Mouse (Mus musculus) heart, embryonic 10.5 days (tissue): ENCODE measurements at regions not wholly inside any gene's neighbourhood (a gene's known extent, or its start where the extent isn't known, plus 50 kb on each side); places are given as distances from the start of the nearest gene placed in this dataset.
"Not testable (repeated sequence)": the region's sequence is repeated elsewhere in the genome, so short reads cannot be mapped to it uniquely, and the experiment has no call there.

Source experiments
- DNase-seq: peaks from one replicate; pipeline ENCODE4 v3.0.0-alpha.2; 2017; ENCODE audit warnings: low spot score
- H3K27ac ChIP-seq: fragments of 300-500 bp; sonication (generic); 2 replicates; pipeline ENCODE4 v1.5.1; 2016; ENCODE audit warnings: mild to moderate bottlenecking
- H3K27me3 ChIP-seq: fragments of 300-500 bp; sonication (generic); 2 replicates; pipeline ENCODE4 v1.6.1; 2016; ENCODE audit warnings: mild to moderate bottlenecking; ENCODE audit not compliant: poor library complexity, insufficient read depth, severe bottlenecking
- H3K36me3 ChIP-seq: fragments of 300-500 bp; sonication (generic); 2 replicates; pipeline ENCODE4 v1.6.1; 2016; ENCODE audit warnings: mild to moderate bottlenecking, moderate library complexity
- H3K4me1 ChIP-seq: fragments of 300-500 bp; sonication (generic); 2 replicates; pipeline ENCODE4 v1.6.1; 2016; ENCODE audit warnings: mild to moderate bottlenecking
- H3K4me3 ChIP-seq: fragments of 300-500 bp; sonication (generic); 2 replicates; pipeline ENCODE4 v1.5.1; 2016; ENCODE audit warnings: mild to moderate bottlenecking, moderate library complexity
- H3K9me3 ChIP-seq: fragments of 300-500 bp; sonication (generic); 2 replicates; pipeline ENCODE4 v1.6.1; 2016; ENCODE audit warnings: mild to moderate bottlenecking, moderate library complexity
- WGBS: fragments of 180-500 bp; shearing (Covaris S2); methylation state at CpG from one replicate; pipeline ENCODE4 v1.1.7; 2016; 5-methylcytosine and 5-hydroxymethylcytosine counted together

DNA sequence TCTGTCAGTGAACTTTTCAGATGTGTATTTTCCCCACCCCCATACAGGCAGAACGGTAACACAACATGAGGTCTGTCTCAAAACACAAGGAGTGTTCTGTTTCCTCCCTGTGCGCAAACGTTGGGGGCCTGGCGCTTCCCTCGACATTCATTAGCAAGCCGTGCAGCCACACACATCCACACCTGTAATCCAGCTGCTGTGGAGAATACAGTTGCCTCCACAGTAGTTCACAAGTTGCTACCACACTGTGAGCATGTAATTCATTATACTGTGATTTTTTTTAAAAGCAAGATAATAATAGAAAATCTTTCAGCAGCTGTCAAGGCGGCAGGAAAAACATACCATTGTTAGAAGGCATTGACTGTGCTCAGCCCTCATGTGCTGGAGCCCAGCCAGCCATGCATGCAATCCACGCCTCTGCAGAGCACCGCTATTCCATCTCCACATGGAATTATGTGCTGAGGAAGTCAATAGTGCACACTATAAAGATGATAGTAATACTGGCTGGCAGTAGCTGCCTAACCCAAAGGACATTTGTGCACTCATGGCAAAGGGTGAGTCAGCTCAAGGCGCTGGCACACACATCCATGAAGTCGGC lies 586.1 kb upstream of the Sox11 start:
- no peak overlapping the region for H3K27ac ChIP-seq
- no peaks in the 10 kb centered on the region for H3K36me3 ChIP-seq
- H3K27me3 ChIP-seq, result no peaks in the 10 kb centered on the region
- no peak overlapping the region for H3K4me3 ChIP-seq
- peaks cover 18% of the 10 kb centered on the region for H3K4me1 ChIP-seq
- 74% methylated on average over 11 of the region's 11 CpGs for WGBS
- no peak for DNase-seq
- no peaks in the 10 kb centered on the region for H3K9me3 ChIP-seq

DNA sequence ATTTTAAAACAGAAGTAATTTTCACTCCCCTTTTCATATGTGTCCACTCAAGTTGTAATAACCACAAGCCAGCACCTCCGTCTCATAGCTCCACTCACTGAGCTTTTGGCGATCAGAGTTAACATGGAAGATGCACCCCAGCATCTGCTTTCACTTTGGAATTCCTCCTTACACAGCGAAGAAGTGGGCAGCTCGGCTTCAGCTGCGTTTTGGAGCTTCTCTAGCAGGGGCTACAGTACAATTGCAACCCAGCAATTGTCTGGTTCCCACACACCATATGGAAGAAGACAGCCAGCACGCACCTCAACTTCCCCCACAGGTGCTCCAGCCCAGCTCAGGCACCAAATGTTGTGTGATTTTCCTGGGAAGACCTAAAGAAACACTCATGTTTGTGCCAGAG lies 584.4 kb upstream of the Sox11 start:
- no peaks in the 10 kb centered on the region for H3K27me3 ChIP-seq
- H3K9me3 ChIP-seq, result no peaks in the 10 kb centered on the region
- H3K4me3 ChIP-seq, result no peak overlapping the region
- DNase-seq, result no peak
- no peak overlapping the region for H3K27ac ChIP-seq
- H3K36me3 ChIP-seq, result no peaks in the 10 kb centered on the region
- WGBS, result 85% methylated on average over 6 of the region's 6 CpGs
- peaks cover under 1% of the 10 kb centered on the region; the same call in 1 of the 2 replicates for H3K4me1 ChIP-seq

DNA sequence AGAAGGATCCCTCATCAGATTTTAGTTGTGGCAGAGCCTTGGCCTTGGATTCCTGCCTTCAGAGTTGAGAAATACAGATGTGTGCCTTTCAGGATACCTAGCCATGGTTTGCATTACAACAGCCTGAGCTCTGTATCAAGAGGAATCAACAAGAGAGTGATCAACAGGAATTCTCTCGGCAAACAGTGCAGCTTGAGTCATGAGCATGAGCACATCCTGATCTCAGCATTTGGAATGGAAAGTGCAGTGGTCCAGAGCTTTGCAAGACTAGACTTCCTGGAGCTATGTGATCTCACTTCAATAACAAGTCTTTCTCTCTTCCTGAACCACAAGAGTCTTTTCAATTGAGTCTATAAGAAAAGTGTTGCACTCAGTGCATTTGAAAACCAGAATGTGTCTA lies 578.2 kb upstream of the Sox11 start:
- Histone ChIP-seq H3K36me3 (no peaks in the 10 kb centered on the region), H3K27me3 (no peaks in the 10 kb centered on the region), H3K4me1 (no peaks in the 10 kb centered on the region), H3K27ac (no peak overlapping the region), H3K9me3 (no peaks in the 10 kb centered on the region), H3K4me3 (no peak overlapping the region)
- DNase-seq, result no peak
- 68% methylated on average over 1 of the region's 1 CpGs for WGBS

DNA sequence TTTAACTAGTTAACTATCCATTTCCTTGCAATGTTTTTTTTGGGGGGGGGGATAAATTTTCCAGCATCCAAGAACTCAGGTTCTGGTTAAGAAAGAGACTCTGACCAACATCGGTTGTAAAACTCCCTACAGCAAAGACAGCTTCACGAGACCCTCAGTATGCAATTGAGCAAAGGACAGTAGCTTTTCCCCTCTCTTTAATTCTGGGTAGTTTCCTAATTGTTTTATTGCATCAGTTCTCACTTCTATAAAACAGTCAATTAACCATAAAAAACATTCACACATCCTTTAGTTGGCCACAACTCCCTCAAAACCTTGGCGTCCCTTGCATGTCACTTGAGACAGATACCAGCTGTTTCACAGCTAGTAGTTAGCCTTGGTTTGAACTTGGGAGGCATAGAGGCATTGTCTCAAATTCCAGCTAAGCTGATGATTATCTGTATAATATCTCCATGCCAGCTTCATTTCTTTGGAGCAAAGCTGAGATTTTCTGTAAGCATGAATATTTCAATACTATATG lies 574.1 kb upstream of the Sox11 start:
- 81% methylated on average over 3 of the region's 3 CpGs for WGBS
- DNase-seq, result no peak
- H3K36me3 ChIP-seq, result no peaks in the 10 kb centered on the region
- H3K4me1 ChIP-seq, result no peaks in the 10 kb centered on the region
- H3K27ac ChIP-seq, result no peak overlapping the region
- no peak overlapping the region for H3K4me3 ChIP-seq
- no peaks in the 10 kb centered on the region for H3K9me3 ChIP-seq
- H3K27me3 ChIP-seq, result no peaks in the 10 kb centered on the region

DNA sequence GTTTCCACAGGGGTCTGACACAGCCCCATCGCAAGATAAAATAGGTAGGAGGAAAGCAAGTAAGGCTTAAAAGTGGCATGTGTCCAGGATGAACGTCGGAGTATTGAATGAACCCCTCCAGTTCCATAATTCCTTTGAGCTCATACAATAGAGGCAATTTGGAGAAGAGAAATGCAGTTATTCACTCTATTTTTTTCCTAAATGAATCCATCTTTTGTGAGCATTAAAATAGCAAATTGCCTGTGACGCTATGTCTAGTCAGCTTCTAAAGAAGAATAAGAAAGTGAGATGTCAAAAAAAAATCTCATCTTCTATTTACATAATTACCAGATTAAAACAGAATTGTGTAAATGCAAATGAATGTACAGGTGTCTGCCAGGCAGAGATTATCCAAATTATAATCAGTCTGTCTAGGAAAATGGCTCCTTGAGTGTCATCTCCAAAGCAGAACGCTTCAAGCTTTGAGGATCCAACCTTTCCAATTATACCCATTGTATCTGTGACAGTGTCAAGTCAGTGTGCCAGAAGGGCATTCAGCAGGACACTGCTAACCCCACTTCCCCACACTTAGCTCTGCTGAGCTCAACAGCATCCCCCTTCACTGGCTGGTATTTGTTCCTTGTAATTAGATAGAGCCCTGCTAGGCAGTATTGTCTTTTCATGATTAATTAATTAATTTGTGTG lies 567.2 kb upstream of the Sox11 start:
- no peak overlapping the region for H3K4me3 ChIP-seq
- no peak overlapping the region for H3K27ac ChIP-seq
- 87% methylated on average over 5 of the region's 5 CpGs for WGBS
- no peak for DNase-seq
- no peaks in the 10 kb centered on the region for H3K4me1 ChIP-seq
- H3K9me3 ChIP-seq, result no peaks in the 10 kb centered on the region
- H3K27me3 ChIP-seq, result no peaks in the 10 kb centered on the region
- H3K36me3 ChIP-seq, result no peaks in the 10 kb centered on the region

DNA sequence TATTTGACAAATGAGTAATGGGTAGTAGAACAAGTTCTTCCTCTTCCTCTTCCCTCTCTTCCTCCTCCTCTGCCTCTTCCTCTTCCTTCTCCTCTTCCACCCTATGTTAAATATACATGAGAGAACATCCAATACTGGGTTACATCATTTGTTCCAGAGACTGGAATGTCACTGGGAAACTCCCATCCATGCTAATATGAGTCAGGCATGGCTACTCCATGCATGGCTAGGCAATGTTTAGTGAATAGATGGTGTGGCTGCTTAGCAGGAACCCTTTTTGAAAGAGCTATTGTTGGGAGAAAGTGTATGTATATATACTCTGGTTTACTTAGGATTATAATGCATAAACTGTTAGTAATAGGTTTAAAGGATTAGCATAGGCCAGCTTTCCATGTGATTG lies 554.3 kb upstream of the Sox11 start:
- H3K4me1 ChIP-seq, DNase-seq, H3K36me3 ChIP-seq, H3K9me3 ChIP-seq, H3K4me3 ChIP-seq, H3K27me3 ChIP-seq, H3K27ac ChIP-seq: not testable (repeated sequence)

DNA sequence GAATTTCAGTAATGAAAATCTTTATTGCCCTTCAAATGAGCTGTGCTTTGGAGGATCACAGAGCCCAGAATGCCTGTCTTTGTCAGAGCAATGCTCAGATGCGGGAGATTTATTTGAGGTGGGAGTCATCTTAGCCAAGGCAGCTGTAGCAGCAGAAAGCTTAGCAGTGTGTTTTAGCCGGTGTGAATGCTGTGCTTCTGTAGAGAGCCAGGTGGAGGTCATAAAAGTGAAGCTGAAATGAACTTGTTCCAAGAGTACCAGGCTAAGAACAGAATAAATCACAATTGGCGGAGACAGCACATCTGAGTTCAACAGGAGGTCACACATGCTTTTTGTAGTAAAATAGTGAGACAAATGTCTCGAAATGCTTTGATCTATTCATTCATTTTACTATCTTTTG lies 539.3 kb upstream of the Sox11 start:
- Histone ChIP-seq H3K4me1 (no peaks in the 10 kb centered on the region), H3K27me3 (no peaks in the 10 kb centered on the region), H3K9me3 (no peaks in the 10 kb centered on the region), H3K36me3 (no peaks in the 10 kb centered on the region), H3K4me3 (no peak overlapping the region), H3K27ac (no peak overlapping the region)
- DNase-seq, result no peak
- WGBS, result 66% methylated on average over 4 of the region's 4 CpGs

DNA sequence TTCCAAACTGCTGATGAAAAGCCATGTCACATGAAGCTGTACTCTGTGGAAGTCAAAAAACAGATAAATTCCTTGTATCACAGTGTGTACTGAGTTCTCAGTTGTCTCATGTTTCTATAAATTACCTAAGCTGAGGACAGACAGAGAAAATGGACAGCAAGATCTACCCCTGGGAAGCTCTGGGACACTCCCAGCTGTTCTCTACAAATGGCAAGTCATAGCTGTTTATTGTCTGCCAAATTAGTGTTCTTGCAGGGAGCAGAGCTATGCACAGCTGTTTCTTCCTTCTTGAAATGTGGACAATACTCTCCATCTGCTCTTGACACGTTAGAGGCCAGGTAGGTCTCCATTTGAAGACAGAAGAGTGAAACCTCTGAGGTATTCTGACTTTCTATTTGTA lies 524.0 kb upstream of the Sox11 start:
- H3K4me1 ChIP-seq, result no peaks in the 10 kb centered on the region
- no peaks in the 10 kb centered on the region for H3K27me3 ChIP-seq
- H3K36me3 ChIP-seq, result no peaks in the 10 kb centered on the region
- DNase-seq, result no peak
- H3K4me3 ChIP-seq, result no peak overlapping the region
- 80% methylated on average over 1 of the region's 1 CpGs for WGBS
- H3K27ac ChIP-seq, result no peak overlapping the region
- no peaks in the 10 kb centered on the region for H3K9me3 ChIP-seq

DNA sequence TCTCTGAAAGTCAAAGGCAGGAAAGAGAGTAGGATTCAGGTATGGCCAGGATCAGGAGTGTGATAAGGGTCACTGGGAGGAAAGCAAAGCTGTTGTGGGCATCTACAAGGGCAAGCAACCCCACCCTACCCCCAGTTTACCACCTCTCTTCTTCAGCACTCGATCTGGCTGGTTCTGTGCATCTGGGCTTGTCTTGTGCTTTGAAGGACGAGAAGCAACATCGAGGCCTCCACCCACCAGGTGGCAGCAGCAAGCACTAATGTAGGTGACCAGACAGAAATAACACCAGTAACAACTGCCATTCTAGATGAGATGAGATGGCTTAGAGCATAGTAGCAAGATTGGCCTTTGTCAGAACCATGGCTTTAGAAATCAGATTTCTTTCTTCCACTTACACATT lies 507.2 kb upstream of the Sox11 start:
- no peaks in the 10 kb centered on the region for H3K27me3 ChIP-seq
- no peak overlapping the region for H3K27ac ChIP-seq
- no peak for DNase-seq
- no peaks in the 10 kb centered on the region for H3K36me3 ChIP-seq
- 83% methylated on average over 3 of the region's 3 CpGs for WGBS
- H3K4me1 ChIP-seq, result no peaks in the 10 kb centered on the region
- H3K9me3 ChIP-seq, result no peaks in the 10 kb centered on the region
- no peak overlapping the region for H3K4me3 ChIP-seq

DNA sequence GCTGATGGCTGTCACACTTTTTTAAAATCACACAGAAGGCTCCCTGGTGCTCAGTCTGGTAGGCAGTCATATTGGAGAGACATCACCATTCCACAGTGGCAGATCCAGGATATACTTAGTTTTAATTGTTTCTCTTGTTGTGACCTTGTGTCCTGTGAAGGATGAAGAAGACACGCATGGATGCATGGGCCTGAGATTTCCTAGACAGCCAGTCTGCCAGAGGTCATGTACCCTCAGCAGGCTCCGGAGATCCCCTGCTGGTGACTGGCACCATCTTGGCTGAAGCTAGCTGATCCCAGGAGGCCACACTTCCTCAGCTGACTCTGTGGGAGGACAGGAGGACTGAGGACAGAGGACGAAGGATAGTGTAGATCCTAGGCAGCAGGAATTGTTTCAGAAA lies 506.7 kb upstream of the Sox11 start:
- no peaks in the 10 kb centered on the region for H3K27me3 ChIP-seq
- no peaks in the 10 kb centered on the region for H3K4me1 ChIP-seq
- WGBS, result 73% methylated on average over 3 of the region's 3 CpGs
- H3K27ac ChIP-seq, result no peak overlapping the region
- no peak overlapping the region for H3K4me3 ChIP-seq
- no peaks in the 10 kb centered on the region for H3K9me3 ChIP-seq
- DNase-seq, result no peak
- H3K36me3 ChIP-seq, result no peaks in the 10 kb centered on the region

DNA sequence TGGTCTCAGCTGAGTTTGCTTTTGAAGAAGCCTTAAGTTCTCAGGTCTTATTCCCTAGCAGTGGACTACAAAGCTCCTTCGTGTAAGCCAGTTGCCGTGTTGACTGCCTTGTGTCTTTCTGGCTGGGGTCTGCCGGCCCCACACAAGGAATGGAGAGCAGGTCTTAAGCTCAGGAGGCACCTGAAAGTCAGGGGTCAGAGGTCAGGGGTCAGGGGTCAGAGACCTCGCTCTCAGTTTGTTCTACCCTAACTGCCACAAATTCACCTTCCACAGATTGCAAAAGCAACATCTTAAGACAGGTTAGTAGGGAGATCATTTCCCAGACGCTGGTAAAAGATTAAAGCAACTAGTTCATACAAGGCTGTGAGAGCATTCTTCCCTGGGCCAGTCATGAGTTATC lies 505.8 kb upstream of the Sox11 start:
- Histone ChIP-seq H3K4me3 (no peak overlapping the region), H3K27ac (no peak overlapping the region), H3K4me1 (no peaks in the 10 kb centered on the region), H3K36me3 (no peaks in the 10 kb centered on the region), H3K9me3 (no peaks in the 10 kb centered on the region), H3K27me3 (no peaks in the 10 kb centered on the region)
- 71% methylated on average over 5 of the region's 5 CpGs for whole genome bisulfite sequencing
- no peak for DNase-seq

DNA sequence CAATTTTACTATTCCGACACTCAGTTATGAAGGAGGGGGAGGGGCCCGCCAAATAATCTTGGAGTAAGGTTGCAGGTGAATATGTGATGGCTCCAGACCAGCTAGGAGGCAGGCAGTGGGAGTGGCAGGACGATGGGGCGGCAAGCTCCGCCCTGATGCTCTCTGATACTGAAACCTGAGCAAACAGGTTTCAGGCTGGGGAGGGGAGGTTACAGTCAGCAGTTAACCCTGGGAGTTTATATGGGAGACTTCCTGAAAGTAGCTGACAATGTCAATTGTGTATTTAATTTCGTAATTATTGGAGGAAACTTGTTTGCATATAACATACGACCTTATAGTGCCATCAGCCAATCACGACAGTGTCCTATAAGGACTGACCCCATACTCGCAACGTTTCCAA lies 505.0 kb upstream of the Sox11 start:
- Histone ChIP-seq H3K4me1 (no peaks in the 10 kb centered on the region), H3K9me3 (no peaks in the 10 kb centered on the region), H3K36me3 (no peaks in the 10 kb centered on the region), H3K4me3 (no peak overlapping the region), H3K27me3 (no peaks in the 10 kb centered on the region), H3K27ac (no peak overlapping the region)
- no peak for DNase-seq
- 63% methylated on average over 10 of the region's 10 CpGs for WGBS

DNA sequence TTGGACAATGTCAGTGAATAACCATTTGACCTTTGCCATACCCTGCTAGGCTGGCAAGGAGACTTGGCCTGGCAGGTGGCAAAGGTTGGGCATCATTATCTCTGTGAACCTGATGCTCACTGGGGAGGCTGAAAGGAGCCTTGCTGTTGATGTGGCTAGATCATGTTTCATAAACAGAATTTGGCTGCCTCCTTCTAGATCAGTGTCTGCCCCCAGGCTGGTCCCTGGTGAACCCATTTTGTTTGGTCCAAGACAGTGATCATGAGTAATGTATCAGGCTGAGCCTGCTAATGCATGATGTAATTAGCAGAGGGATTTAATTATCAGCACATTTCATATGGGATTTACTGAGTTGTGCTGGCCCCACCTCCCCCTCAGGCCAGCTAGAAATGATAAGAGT lies 502.6 kb upstream of the Sox11 start:
- no peaks in the 10 kb centered on the region for H3K36me3 ChIP-seq
- no peak for DNase-seq

DNA sequence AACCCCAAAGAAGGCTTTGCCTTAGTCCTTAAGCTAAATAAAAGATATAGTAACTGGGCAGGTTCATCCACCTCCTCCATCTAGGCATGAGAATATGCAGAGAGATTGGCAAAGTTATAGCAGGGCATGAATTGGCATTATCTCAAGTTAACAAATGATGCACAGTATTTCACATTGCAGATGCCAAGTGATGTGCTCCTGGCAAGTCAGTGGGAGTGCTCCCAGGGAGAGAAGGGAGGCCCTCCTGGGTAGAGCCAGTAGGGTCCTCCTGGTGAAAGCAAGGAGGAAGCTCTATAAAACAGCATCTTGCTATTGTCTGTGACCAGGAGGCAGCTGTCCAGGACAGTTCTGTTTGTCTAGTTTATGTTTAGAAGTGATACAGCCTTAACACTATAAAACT lies 496.6 kb upstream of the Sox11 start:
- no peak overlapping the region for H3K4me3 ChIP-seq
- no peaks in the 10 kb centered on the region for H3K27me3 ChIP-seq
- H3K36me3 ChIP-seq, result no peaks in the 10 kb centered on the region
- no peak overlapping the region for H3K27ac ChIP-seq
- H3K4me1 ChIP-seq, result no peaks in the 10 kb centered on the region
- no peaks in the 10 kb centered on the region for H3K9me3 ChIP-seq
- no peak for DNase-seq

More for the DNA sequence above, 502.6 kb upstream of the Sox11 start:
- H3K27ac ChIP-seq, result no peak overlapping the region
- no peaks in the 10 kb centered on the region for H3K9me3 ChIP-seq
- H3K4me3 ChIP-seq, result no peak overlapping the region
- H3K27me3 ChIP-seq, result no peaks in the 10 kb centered on the region
- H3K4me1 ChIP-seq, result no peaks in the 10 kb centered on the region
